Mouse (Mus musculus) T-helper 2 cell (primary cell): ENCODE measurements around the gene Ubr2.

ENCODE experiments used
- in situ Hi-C: fragments of 300-600 bp; cut with MboI, MseI; formaldehyde crosslinking; loops from one replicate; pipeline ENCODE4 v1.15.1; 2025; ENCODE audit warnings: high pct_unique_total_duplicates

The Ubr2 gene

DNA sequence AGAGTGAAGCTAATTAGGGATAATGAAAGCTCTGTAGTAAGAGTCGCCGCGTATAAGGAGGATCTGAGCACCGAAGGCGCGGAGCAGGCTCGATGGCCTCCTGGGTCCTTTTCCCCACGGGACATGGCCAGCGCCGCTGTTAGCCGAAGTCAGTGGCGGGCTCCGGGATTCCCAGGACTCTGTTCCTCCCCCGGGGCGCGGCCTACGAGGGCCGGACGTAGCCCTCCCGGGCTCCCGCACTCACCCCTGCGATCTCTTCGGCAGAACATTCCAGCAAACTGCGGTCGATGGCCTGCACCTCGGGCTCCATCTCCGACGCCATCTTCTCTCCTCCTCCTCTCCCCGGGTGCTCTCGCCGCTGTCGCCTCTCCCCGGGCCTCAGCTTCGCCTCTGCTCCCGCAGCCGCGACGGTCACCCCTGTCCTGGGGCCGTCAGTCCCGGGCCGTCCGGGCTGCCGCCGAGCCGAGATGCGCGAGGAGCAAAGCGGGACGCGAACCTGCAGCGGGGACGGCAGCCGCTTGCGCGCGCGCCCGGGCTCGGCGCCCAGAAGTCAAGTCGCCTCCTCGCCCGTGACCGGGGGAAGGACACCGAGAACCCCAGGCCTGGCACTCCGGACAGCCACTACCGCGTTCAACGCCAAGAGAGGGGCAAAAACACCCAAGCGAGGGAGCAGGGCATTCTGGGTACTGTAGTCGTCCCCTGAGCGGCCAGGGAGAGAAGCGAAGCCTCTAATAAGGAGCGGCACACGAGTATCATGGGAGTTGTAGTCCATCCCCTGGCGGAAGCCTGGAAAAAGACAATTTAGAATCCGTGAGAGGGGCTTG, at the start of gene Ubr2:
Gene Ubr2, minus strand, starts transcription at position 659 of the 824 bp plus-strand sequence.
- in situ Hi-C loops: loop anchor here (10.0 kb wide), 1 partner anchor 1405 kb away; the partner anchor contains the start of gene Mymx

DNA sequence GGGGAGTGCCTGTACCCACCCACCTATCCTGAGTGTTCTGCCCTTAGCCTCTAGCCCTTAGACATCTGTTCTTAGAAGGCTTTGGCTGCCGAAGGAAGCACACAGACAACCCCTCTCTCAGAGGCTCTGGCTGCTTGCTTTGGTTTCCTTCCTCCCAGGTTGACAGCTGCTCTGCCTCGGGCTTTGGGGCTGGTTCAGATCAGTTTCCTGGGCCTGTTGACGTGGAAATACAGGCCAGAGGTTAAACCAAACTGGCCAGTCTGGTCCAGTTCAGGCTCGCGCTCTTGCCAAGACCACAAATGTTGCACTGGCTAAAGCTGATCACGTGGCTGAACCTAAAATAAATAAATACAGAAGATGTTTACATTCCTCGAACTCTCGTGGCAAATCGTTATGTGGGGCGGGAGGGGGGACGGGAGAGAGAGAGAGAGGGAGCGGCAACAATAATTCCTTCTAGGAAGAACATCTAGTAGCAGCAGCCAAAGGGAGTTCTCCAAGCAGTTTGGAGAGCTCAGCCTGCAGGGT, 49.5 kb upstream of the Ubr2 start:
- in situ Hi-C loops: loop anchor here (5.0 kb wide), 1 partner anchor 47 kb away; no protein-coding TSS in a partner anchor

DNA sequence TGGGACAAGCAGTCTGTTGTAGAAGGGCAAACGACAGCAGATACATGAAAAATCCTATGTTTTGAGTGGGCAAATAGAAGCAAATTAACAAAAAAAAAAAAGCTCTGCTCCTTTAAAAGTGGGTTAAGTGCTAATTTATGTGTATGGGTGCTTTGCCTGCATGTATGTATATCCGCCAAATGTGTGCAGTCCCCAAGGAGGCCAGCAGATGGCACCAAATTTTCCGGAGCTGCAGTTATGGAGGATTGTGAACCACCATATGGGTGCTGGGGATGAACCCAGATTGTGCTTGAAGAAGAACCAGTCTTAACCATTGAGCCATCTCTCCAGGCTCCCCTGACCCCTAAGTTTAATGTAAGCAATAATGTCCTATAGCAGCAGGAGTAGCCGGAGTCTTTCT, 47.6 kb upstream of the Ubr2 start:
- in situ Hi-C loops: loop anchor here (5.0 kb wide), 1 partner anchor 49 kb away; no protein-coding TSS in a partner anchor

DNA sequence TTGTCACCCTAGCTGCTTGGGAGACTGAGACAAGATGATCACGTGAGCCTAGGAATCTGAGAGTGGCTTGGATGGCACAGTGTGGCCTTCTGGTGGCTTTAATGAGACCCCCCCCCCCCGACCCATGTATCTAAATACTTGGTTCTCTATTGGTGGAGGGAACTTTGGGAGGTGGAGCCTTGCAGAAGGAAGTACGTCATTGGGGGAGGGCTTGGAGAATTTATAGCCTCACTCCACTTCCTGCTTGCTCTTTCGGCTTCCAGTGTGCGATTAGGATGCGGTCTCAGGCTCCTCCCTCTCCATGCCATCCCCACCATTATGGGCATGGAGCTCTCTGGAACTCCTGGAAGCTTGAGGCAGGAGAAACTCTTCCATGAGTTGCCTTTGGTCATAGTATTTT, 46.1 kb upstream of the Ubr2 start:
- in situ Hi-C loops: loop anchor here (5.0 kb wide), 1 partner anchor 51 kb away; no protein-coding TSS in a partner anchor

DNA sequence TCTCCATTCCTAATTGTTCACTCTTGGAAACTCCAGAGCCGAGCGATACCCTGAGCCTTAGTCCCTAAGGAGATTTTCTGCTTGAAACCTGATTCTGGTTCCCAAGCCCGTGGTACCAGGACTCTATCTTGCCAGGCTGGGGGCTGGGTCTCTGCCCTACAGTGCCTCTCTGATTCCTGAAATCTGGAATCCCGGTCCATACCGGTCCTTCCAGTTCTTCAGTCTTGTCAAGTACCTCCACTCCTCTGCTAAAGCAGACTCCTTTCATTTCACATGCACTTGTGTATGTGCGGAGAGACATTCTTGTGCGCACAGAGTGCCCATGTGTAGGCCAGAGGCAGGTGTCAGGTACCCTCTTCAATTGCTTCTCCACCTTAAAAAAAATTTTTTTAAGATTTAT, 44.8 kb upstream of the Ubr2 start:
- in situ Hi-C loops: loop anchor here (5.0 kb wide), 1 partner anchor 52 kb away; no protein-coding TSS in a partner anchor

DNA sequence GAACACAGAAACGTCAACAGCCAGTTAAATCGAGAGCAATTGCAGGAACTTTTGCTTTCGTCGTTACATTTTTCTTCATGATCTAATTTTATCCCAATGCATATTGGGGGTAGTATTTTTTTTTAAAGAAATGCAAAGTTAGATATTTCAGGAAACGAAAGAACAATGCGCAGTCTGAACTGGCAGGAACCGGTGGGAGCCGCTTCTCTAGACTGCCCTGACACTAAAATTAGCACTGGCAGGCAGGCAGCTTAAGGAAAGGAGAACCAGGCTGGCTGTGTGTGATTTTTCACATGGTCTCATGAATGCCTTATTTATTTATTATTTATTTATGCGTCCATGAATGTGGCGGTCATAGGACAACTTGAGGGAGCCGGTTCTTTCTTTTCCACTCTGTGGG, 44.3 kb upstream of the Ubr2 start:
- in situ Hi-C loops: loop anchor here (5.0 kb wide), 1 partner anchor 53 kb away; no protein-coding TSS in a partner anchor

DNA sequence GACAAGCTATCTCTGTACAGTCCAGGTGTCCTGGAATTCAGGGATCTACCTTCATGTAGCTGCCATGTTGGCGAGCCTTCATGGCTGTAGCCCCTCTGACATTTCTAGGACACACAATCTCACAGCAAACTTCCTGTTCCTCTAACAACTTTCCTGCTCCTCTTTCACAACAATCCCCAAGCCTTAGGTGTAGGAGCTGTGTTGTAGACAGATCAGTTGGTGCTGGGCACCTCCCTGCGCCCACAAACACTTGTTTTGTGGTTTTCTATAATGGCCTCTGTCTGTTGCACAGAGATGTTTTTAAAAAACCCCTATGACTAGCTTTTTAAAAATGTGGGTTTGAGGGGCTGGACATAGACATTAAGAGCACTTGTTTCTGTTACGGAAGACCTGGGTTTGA, 40.3 kb upstream of the Ubr2 start:
- in situ Hi-C loops: no loop called here

DNA sequence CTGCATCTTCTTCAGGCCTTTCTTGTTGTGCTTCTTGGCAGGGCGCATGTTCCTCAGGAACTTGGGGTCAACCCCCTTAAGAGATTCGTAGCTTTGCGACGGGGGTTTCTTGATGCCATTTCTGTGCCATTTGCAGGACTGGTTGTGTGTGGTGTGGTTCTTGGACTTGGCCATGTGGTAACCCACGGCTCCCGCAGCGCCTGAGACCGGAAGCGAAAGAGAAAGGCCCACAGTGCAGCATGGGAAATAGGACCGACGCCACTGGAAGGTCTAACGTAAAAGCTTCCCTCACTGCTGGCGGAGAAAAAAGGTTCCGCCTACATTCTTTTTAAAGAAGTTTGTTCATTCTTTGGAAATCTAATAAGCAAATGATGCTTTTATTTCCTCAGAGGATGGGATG, 32.5 kb upstream of the Ubr2 start:
- in situ Hi-C loops: no loop called here

DNA sequence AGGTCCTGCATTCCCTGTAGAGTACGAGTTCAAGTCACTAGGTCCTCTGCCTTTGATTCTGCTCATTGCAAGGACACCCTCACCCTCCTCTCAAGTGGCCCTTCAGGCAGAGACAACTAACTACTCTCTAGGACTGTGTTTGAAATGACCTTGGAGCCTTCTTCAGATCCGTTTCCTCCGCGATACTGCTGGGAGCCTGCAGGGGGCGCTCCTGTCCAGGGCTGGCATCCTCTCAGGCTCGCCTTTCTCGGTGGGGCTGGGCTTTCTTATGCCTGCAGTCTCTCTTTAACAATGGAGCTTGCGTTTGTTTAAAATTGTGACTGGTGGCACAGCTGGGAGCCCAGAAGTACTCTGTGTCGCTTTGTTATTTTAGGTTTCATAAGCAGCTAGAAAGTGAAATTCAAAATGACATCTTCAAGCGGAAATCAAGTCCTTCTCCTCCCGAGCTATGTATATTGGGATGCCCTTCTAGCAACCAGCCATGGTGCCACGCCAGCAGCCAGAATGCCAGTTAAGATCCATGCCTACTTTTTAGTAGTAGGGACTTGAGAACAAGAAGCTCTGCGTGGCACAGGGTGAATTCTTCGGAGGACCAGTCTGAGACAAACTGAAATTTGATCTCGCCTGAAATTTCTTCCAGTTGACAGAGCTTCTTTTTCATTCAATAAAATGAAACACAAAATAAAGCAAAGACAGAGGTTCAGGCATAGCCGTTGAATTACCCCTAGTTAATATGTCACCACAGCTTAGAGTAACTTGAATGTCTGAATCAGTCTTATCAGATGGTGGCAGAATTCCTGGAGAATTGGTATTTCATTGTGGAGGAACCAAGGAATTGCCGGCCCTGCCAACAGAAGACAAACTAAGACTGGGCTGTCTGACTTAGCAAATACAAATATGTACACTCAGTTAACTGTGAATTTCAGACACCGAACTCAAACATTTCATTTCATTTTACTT, 28.8 kb upstream of the Ubr2 start:
- in situ Hi-C loops: loop anchor here (5.0 kb wide), 1 partner anchor 67 kb away; no protein-coding TSS in a partner anchor

DNA sequence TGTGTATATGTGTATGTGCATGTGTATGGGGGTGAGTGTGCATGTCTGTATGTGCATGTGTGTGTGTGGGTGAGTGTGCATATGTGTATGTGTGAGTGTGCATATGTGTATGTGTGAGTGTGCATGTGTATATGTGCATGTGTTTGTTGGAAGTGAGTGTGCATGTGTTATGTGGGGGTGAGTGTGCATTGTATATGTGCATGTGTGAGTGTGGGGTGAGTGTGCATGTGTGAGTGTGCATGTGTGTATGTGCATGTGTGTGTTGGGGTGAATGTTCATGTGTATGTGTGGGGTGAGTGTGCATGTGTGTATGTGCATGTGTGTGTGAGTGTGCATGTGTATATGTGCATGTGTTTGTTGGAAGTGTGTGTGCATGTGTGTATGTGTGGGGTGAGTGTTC, 24.2 kb upstream of the Ubr2 start:
- in situ Hi-C loops: no loop called here

DNA sequence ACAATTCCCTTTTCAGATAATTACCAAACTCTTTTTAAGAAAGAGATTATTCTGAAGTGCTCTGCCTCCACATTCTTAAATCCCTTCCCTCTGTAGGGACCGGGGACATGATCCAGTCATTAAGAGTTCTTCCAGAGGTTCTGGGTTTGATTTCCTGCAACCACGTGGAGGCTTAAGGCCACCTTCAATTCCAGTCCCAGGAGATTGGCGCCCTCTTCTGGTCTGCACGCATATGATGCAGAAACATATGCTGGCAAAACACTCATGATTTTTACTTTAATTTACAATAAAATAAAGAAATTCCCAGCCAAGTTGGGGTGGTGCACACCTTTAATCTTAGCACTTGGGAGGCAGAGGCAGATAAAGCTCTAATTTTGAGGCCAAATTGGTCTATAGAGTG, 23.3 kb upstream of the Ubr2 start:
- in situ Hi-C loops: no loop called here

DNA sequence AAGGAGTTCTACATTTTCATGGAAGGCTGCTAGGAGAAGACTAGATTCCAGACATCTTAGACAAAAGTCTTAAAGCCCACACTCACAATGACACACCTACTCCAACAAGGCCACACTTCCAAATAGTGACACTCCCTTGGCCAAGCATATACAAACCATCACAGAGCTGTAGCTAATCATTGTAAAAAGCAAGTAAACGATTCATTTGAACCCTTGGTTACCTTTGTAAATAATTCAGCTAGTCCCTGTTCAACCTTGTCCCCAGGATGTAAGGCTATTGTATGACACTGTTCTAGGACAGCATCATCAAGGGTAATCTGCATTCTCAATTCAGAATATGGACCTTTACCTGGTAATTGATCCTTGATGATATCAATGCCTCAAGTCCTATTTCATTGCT, 14.4 kb upstream of the Ubr2 start:
- in situ Hi-C loops: no loop called here

DNA sequence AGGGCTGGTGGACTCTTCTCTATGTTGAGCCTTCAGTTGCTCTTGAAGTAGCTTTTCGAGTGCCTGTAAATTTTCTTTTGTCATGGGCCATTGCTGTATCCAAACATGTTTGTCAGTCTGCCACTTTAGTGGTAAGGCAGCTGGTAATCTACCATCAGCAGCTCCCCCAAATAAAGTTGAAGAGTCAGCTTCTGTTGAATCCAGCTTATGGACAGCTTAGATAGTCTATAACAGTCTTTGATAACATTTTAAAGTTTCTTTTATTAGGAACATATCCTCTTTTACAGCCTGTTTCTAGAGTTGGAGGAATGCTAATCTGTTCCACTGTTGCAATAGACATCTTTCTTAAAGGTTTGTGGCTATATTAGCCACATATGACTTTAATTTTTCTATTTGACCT, 13.0 kb upstream of the Ubr2 start:
- in situ Hi-C loops: no loop called here

DNA sequence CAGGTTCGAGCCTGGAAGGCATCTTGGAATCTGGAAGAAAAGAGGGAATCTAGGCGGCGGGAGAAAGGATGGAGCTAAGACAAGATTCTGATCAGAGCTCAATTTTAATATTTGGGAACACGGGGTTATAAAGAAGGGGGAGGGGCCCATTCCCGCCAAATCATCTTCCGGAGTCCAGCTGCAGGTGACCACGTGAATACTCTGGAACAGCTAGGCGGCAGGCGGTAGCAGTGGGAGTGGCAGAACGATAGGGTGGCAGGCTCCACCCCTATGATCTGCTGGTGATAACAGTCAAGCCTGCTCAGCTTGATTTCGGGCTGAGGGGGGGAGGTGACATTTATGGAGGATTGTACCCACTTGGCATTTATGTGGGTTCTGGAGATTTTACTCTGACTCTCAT, 2.5 kb upstream of the Ubr2 start:
- in situ Hi-C loops: loop anchor here (10.0 kb wide), 1 partner anchor 1408 kb away; the partner anchor contains the start of gene Mymx

DNA sequence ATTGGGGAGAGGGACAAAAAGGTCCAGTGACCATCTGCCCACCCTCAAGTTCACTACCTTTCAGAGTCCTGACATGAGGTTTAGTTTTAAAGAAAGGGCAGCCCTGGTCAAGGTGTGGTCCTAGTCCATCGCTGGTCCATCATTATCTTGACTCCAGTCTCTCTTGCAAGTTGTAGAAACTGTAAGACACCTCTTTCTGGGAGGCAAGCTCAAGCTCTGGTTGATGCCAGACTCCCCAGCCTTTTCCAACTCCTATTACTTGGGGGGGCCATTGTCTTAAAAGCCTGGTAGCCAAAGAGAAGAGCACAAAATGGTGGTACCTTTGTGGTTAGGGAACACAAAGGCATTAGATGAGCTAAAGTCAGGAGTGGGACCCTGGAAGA, 1.3 kb upstream of the Ubr2 start:
- in situ Hi-C loops: loop anchor here (10.0 kb wide), 1 partner anchor 1407 kb away; the partner anchor contains the start of gene Mymx

DNA sequence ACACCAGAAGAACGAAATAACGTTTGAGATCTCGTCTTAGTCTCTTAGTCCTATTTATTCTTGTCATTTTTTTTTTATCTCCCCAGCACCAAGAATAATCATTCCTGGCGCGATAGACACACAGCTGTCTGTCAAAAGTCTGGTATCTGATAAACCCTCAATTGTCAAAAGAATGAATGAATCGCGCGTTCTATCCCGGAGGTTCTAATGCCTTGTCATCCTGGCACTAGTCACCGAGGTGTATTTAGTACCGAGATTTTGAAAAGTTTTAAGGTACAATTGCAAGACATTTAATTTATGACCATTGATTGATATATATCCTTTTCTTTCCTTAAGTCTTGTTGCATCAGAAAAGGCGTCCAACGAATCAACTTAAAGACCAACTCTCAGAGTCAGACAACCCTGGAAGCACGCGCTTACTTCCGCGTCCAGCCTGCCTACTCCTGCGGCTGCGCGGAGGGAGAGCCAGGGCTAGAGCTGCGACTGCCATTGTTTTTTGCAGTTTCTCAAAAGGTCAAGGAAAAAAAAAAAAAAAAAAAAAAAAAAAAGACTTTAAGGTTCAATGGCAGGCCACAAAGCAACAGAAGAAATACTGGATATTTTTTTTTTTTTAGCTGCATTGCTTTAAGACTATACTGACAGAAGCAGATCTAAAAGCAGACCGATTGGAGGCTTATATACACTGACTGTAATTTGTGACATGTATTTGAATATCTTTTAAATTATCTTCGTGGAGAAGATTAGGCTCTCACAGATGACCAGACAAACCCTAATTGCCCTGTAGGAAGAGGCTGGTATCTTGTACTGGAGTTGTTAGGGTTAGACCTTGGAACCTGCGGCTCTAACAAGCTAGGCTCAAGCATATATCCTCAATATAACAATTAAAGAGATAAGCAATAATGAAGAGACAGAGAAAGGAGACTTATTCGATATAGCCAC, 635 bp upstream of the Ubr2 start:
- in situ Hi-C loops: loop anchor here (10.0 kb wide), 1 partner anchor 1406 kb away; the partner anchor contains the start of gene Mymx

DNA sequence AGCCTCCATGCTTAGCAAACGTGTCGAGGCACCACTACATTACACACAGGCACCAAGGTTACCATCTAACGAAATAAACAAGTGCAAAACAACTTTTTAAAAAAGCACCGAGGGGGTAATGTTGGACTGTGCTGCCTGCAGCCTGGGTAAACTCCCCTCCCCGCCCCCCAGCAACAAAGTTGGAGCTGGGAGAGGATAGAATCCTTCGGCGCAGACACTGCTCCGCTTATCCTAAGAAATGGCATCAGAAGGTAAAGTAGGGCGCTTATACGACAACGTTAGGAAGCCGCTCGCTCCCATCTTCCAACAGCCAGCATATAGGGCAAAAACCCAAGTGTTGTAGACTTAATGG, 834 bp downstream of the Ubr2 start:
- in situ Hi-C loops: no loop called here

DNA sequence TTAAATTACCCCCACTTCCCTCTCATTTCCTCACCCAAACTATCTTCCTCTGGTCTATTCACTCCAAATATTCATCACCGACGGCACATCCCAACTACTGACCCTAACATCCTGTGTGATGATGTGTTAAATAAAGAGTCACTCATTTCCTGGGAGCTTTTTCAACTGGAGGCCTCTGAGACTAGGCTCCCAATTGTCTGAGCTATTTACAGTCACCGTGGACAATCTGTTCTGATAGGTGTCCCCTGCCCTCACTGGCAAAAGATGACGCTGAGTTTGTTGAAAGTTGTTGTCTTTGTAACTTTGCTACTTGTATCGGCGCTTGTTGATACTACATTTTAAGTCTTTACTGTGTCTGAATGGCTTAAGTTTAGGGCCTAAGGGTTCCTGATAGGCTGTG, 1.3 kb downstream of the Ubr2 start:
- in situ Hi-C loops: no loop called here

DNA sequence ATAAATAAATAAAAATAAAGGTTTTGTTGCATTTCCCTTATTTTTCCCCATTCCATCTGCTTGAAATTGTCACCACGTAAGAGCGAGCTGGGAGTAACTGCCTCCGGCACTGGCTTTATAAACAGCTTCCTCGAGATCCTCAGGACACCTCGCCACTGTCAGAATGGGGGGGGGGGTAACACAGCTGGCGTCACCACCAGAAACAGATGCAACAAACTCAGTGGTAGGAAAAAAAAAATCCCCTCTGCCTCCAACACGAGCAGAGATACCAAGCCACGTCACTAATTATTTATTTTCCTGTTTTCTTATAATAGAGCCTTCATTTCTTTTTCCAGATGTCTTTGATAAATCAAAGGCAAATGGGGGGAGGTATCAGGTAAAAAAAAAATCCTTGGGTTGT, 1.9 kb downstream of the Ubr2 start:
- in situ Hi-C loops: no loop called here

DNA sequence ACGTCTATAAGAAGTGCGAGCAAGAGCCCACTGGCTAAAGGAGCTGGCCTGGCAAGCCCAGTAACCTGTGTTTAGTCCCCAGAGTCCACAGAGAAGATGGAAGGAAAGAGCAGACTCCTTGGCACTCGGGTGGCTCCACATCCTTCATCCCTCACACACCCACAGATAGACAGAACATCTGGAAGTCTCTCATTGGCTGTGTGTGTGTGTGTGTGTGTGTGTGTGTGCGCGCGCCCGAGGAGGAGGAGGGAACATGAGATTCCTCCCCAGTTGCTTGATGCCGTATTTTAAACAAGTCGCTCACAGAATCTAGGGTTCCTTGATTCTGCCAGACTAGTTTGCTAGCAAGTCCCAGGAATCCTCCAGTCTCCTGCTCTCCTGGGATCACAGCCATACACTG, 3.6 kb downstream of the Ubr2 start:
- in situ Hi-C loops: no loop called here
